Mouse (Mus musculus): ENCODE results near the gene Scn11a.

DNA sequence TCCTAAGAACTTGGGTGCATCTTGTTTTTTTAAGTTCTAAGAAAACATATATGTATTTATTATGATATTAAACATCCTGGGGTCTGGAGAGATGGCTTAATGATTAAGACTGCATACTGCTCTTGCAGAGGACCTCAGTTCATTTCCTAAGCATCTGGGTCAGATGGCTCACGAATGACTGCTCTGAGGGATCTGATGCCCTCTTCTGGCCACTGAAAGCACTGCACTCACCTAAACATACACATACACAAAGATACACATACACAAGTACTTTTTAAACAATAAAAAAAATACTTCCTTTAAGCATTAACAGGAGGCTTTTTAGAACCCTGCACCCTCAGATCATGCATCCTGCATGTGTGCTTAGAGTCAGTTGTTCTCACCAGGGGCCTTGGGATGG is 65.8 kb downstream of the Scn11a start:
- TF ChIP-seq CTCF (IDR thresholded peaks at IDR 0.05; ENCODE audit: borderline replicate concordance, insufficient read depth, low read depth, low read length) (no peak), POLR2A (IDR thresholded peaks at IDR 0.05; ENCODE audit: borderline replicate concordance, insufficient read depth, low read length) (no peak)

Data from cerebellum, adult 2 months (tissue).